Mouse (Mus musculus): ENCODE results near the gene Morn3. TPM values are rescaled to one million over a fixed set of nuclear protein-coding genes. Genes with fewer than 3 reads are reported as not detected.
A peak's percentile ranks its signal among the peaks of the same experiment; 100 is the strongest.

Gene Morn3
- polyA plus RNA-seq, 1 experiment from 2014 or later, result not detected

DNA sequence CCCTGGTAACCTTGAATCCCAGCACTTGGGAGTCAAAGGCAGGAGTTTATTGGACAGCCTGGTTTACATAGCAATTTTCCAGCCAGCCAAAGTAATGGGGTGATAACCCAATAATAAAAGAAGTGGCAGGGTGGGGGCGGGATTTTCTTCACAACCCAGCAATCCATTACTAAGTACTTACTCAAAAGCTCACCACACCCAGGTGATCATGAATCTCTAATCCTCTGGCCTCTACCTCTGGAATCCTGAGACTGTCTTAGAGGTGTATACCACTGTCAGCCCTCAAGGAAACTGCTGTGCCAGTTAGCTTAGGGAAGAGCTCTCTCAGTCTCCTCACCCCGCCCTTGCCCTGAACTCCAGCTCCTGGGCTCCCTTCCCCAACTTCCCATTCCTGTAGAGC lies 39.7 kb upstream of the Morn3 start:
- Histone ChIP-seq H3K9ac (replicated peaks) (no peak overlapping the region), H3K9me3 (ENCODE audit: low read length) (no peaks in the 10 kb centered on the region), H3K27me3 (ENCODE audit: insufficient read depth, low read length) (no peaks in the 10 kb centered on the region), H3K36me3 (replicated peaks; ENCODE audit: insufficient read depth, low read length) (0 out of 2 replicates have a peak, but pooled peaks cover 5% of the 10 kb centered on the region), H3K4me2 (ENCODE audit: low read depth, low read length) (no peak overlapping the region), H3K4me1 (ENCODE audit: insufficient read depth) (peaks cover 16% of the 10 kb centered on the region), H3K27ac (ENCODE audit: low read depth) (no peak overlapping the region), H3K4me3 (ENCODE audit: low read depth, low read length) (no peak overlapping the region)
- no peak for ATAC-seq
- DNase-seq, result no peak
- TF ChIP-seq CTCF (IDR thresholded peaks at IDR 0.05; ENCODE audit: low read depth), result no peak
- no peak for TF ChIP-seq EP300 (IDR thresholded peaks at IDR 0.05; ENCODE audit: low read depth)
- 90% methylated on average over 2 of the region's 2 CpGs for WGBS (ENCODE audit: insufficient replicate concordance)

DNA sequence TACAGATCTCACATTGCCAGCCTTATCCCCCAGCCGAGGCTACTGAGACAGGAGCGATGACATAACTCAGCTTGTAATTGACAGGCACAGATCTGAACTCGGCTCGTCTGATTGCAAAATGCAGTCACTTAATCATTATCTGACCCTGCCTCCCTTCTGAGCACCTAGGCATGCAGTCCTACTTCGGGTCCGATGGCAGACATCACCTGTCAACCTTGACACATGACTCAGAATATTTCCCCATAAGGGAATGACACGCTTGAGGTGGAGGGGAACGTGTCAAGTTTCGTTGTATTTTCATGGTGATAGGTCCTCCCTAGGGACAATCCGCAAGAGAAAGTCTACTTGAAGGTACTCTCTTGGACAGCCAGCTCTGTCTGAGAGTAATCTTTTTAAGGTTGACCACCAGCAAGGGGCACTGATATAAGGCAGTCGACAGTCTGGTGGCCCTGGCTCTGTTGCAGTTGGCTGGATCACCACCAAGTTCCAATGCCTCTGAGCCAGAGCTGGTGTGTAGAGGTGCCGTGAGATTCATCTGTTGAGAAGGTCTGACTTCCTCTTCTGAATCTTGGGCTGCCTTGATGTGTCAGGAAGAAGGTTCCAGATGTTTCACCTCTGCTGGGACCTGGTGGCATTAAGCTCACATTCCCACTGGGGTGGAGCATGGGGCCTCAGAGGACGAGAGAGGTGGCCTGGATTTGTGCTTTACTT lies 36.7 kb upstream of the Morn3 start:
- WGBS (ENCODE audit: insufficient replicate concordance), result 53% methylated on average over 13 of the region's 13 CpGs
- 0 out of 2 replicates have a peak, but pooled peaks cover 3% of the 10 kb centered on the region for H3K36me3 ChIP-seq (replicated peaks; ENCODE audit: insufficient read depth, low read length)

DNA sequence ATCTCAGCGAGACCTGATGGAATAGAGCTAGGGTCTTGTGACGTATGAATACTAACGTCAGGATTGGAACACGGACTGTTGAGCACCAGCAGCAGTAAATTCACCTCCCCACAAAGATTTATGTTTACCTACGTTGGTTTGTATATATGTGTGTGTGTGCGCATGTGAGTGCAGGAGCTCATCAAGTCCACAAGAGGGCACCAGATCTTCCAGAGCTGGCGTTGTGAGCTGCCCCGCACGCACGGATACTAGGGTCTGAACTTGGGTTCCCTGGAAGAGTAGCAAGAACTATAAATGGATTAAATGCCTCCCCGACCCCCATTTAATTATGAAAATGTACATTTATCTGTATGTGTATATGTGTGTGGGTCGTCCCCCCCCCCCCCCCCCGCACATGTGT lies 33.7 kb upstream of the Morn3 start:
- Histone ChIP-seq H3K27ac (ENCODE audit: low read depth) (no peak overlapping the region), H3K4me3 (ENCODE audit: low read depth, low read length) (no peak overlapping the region), H3K4me1 (ENCODE audit: insufficient read depth) (peaks cover 31% of the 10 kb centered on the region), H3K4me2 (ENCODE audit: low read depth, low read length) (no peak overlapping the region), H3K27me3 (ENCODE audit: insufficient read depth, low read length) (no peaks in the 10 kb centered on the region), H3K9me3 (ENCODE audit: low read length) (no peaks in the 10 kb centered on the region), H3K9ac (replicated peaks) (no peak overlapping the region), H3K36me3 (replicated peaks; ENCODE audit: insufficient read depth, low read length) (no peaks in the 10 kb centered on the region)
- no peak for TF ChIP-seq EP300 (IDR thresholded peaks at IDR 0.05; ENCODE audit: low read depth)
- peak; percentile 39; the same call in 1 of the 2 replicates for TF ChIP-seq CTCF (IDR thresholded peaks at IDR 0.05; ENCODE audit: low read depth)
- 95% methylated on average over 11 of the region's 13 CpGs for WGBS (ENCODE audit: insufficient replicate concordance)
- no peak for ATAC-seq
- no peak for DNase-seq

More for the DNA sequence above, 36.7 kb upstream of the Morn3 start:
- DNase-seq (no peak), ATAC-seq (peak; percentile 62)
- TF ChIP-seq CTCF (IDR thresholded peaks at IDR 0.05; ENCODE audit: low read depth) (no peak), EP300 (IDR thresholded peaks at IDR 0.05; ENCODE audit: low read depth) (no peak)
- Histone ChIP-seq H3K4me1 (ENCODE audit: insufficient read depth) (peaks cover 17% of the 10 kb centered on the region), H3K27ac (ENCODE audit: low read depth) (no peak overlapping the region), H3K4me3 (ENCODE audit: low read depth, low read length) (no peak overlapping the region), H3K27me3 (ENCODE audit: insufficient read depth, low read length) (no peaks in the 10 kb centered on the region), H3K9me3 (ENCODE audit: low read length) (no peaks in the 10 kb centered on the region), H3K9ac (replicated peaks) (no peak overlapping the region), H3K4me2 (ENCODE audit: low read depth, low read length) (no peak overlapping the region)

DNA sequence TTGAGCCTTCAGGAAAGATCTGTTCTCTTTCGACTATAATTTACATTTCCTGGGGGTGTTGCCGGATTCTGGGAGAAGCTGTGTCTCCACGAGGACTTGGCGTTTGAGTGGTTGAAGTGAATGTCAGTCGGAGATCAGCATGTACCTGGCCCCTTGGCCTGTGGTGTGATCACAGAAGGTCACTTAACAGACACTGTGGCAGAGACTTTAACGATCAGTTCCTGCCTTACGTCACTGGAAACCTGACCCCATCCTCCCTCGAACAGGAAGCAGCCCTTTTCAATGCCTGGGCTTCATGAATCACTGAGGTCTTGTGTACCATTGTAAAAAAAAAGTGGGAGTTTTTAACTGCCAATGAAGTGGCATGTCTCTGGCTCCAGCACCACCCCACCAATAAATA lies 33.2 kb upstream of the Morn3 start:
- no peak overlapping the region for H3K9ac ChIP-seq (replicated peaks)
- no peaks in the 10 kb centered on the region for H3K27me3 ChIP-seq (ENCODE audit: insufficient read depth, low read length)
- WGBS (ENCODE audit: insufficient replicate concordance), result 44% methylated on average over 8 of the region's 8 CpGs
- DNase-seq (no peak), ATAC-seq (no peak)
- no peak overlapping the region for H3K4me2 ChIP-seq (ENCODE audit: low read depth, low read length)
- peak overlapping the region; percentile 30; the same call in 1 of the 2 replicates for H3K27ac ChIP-seq (ENCODE audit: low read depth)
- no peaks in the 10 kb centered on the region for H3K9me3 ChIP-seq (ENCODE audit: low read length)
- no peaks in the 10 kb centered on the region for H3K36me3 ChIP-seq (replicated peaks; ENCODE audit: insufficient read depth, low read length)
- H3K4me1 ChIP-seq (ENCODE audit: insufficient read depth), result peaks cover 35% of the 10 kb centered on the region
- no peak overlapping the region for H3K4me3 ChIP-seq (ENCODE audit: low read depth, low read length)
- no peak for TF ChIP-seq CTCF (IDR thresholded peaks at IDR 0.05; ENCODE audit: low read depth)
- TF ChIP-seq EP300 (IDR thresholded peaks at IDR 0.05; ENCODE audit: low read depth), result no peak

DNA sequence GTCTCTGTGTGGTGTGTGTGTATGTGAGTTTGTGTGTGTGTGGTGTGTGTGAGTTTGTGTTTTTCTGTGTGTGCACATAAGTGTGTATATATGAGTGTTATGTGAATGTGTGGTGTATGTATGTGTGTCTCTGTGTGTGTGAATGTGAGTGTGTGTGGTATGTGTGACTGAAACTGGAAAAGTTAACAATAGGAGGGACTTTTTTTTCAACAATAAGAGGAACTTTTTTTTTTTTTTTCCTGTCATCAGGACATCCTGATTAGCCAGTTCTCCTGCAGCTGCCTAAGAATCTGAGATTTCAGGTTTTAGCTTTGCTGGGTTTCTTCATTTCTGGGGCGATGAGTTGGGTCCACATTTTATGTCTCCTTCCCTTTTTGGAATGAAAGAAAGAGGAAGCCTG lies 32.8 kb upstream of the Morn3 start:
- Histone ChIP-seq H3K9me3 (ENCODE audit: low read length) (no peaks in the 10 kb centered on the region), H3K9ac (replicated peaks) (no peak overlapping the region), H3K4me3 (ENCODE audit: low read depth, low read length) (no peak overlapping the region), H3K4me2 (ENCODE audit: low read depth, low read length) (peak overlapping the region; percentile 97; the same call in 1 of the 2 replicates), H3K36me3 (replicated peaks; ENCODE audit: insufficient read depth, low read length) (no peaks in the 10 kb centered on the region), H3K27ac (ENCODE audit: low read depth) (peak overlapping the region; percentile 30; the same call in 1 of the 2 replicates), H3K27me3 (ENCODE audit: insufficient read depth, low read length) (no peaks in the 10 kb centered on the region), H3K4me1 (ENCODE audit: insufficient read depth) (peaks cover 35% of the 10 kb centered on the region)
- DNase-seq (no peak), ATAC-seq (no peak)
- TF ChIP-seq EP300 (IDR thresholded peaks at IDR 0.05; ENCODE audit: low read depth) (no peak), CTCF (IDR thresholded peaks at IDR 0.05; ENCODE audit: low read depth) (no peak)
- 38% methylated on average over 1 of the region's 1 CpGs for WGBS (ENCODE audit: insufficient replicate concordance)

DNA sequence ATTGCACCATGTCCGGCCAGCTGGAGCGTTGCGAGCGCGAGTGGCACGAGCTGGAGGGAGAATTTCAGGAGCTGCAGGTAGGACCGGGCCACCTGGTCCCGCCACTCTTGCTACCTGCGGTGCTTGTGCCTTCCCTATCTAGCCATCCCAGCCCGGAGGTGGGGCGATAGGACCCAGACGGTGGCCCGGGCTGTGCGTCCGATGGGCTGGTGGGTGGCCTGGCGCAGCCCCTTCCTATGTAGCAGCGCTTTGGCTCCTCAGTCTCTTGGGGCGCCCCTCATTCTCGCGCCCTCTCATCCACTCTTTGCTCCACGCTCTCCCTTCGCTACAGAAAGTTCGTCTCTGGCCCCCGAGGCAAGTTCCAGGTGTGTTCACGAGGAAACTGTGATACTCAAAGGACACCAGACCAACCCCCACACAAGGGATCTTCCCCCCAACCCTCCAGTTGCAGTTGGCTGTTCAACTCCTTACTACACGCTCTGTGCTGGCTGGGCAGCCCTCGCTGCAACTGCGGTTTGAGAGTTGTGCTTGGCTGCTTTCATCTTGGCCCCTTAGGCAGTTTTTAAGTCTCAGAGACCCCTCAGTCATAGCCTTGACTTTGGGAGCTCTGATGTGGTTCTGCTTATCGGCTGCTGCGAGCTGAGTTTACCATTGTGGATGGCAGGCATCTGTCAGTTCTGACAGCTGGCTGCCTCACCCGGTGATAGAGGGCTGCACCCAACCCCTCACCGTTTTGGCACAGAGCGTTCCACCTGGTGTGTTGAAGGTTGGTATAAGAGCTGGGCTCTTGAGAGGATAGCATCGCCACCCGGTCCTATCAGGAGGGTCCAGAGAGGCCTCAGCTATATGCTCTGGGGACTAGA lies 29.8 kb upstream of the Morn3 start:
- Histone ChIP-seq H3K9me3 (ENCODE audit: low read length) (no peaks in the 10 kb centered on the region), H3K9ac (replicated peaks) (peak overlapping the region; percentile 84), H3K27ac (ENCODE audit: low read depth) (peak overlapping the region; percentile 86), H3K27me3 (ENCODE audit: insufficient read depth, low read length) (no peaks in the 10 kb centered on the region), H3K4me2 (ENCODE audit: low read depth, low read length) (peak overlapping the region; percentile 97), H3K4me3 (ENCODE audit: low read depth, low read length) (peak overlapping the region; percentile 81), H3K4me1 (ENCODE audit: insufficient read depth) (peaks cover 31% of the 10 kb centered on the region), H3K36me3 (replicated peaks; ENCODE audit: insufficient read depth, low read length) (no peaks in the 10 kb centered on the region)
- ATAC-seq, result peak; percentile 79
- 1% methylated on average over 34 of the region's 35 CpGs for WGBS (ENCODE audit: insufficient replicate concordance)
- peak; percentile 71 for DNase-seq
- TF ChIP-seq EP300 (IDR thresholded peaks at IDR 0.05; ENCODE audit: low read depth), result peak; percentile 83
- no peak for TF ChIP-seq CTCF (IDR thresholded peaks at IDR 0.05; ENCODE audit: low read depth)
